Mouse (Mus musculus): ENCODE measurements at regions not wholly inside any gene's neighbourhood (a gene's known extent, or its start where the extent isn't known, plus 50 kb on each side); places are given as distances from the start of the nearest gene placed in this dataset.

- no peaks in the 10 kb centered on the region for H3K36me3 ChIP-seq (ENCODE audit: control insufficient read depth, insufficient read depth, low read length)
- H3K4me1 ChIP-seq (ENCODE audit: control insufficient read depth, insufficient read depth, low read length): no peaks in the 10 kb centered on the region
- no peak overlapping the region for H3K4me3 ChIP-seq (ENCODE audit: low read depth, low read length)
- 93% methylated on average over 3 of the region's 3 CpGs for whole genome bisulfite sequencing
- no peak for ATAC-seq (ENCODE audit: insufficient number of reproducible peaks, insufficient read depth, low FRiP score, low read depth)
- H3K4me2 ChIP-seq (replicated peaks; ENCODE audit: low read depth, low read length): no peak overlapping the region
- no peak overlapping the region for H3K9ac ChIP-seq (replicated peaks; ENCODE audit: low read depth, low read length)
- H3K27me3 ChIP-seq (ENCODE audit: control insufficient read depth, insufficient read depth, low read length): no peaks in the 10 kb centered on the region
- H3K9me3 ChIP-seq (ENCODE audit: control insufficient read depth, low read depth, low read length): no peaks in the 10 kb centered on the region
- no peak overlapping the region for H3K27ac ChIP-seq (ENCODE audit: low read length)
Measured at GRCm38 (mm10) chr8:115410191-115410590, 297.4 kb downstream of the Maf start.

- Histone ChIP-seq H3K36me3 (ENCODE audit: control insufficient read depth, insufficient read depth, low read length) (no peaks in the 10 kb centered on the region), H3K4me1 (ENCODE audit: control insufficient read depth, insufficient read depth, low read length) (no peaks in the 10 kb centered on the region), H3K27me3 (ENCODE audit: control insufficient read depth, insufficient read depth, low read length) (no peaks in the 10 kb centered on the region), H3K9ac (replicated peaks; ENCODE audit: low read depth, low read length) (no peak overlapping the region), H3K4me3 (ENCODE audit: low read depth, low read length) (no peak overlapping the region), H3K4me2 (replicated peaks; ENCODE audit: low read depth, low read length) (no peak overlapping the region), H3K27ac (ENCODE audit: low read length) (no peak overlapping the region), H3K9me3 (ENCODE audit: control insufficient read depth, low read depth, low read length) (no peaks in the 10 kb centered on the region)
- 93% methylated on average over 4 of the region's 4 CpGs for WGBS
- ATAC-seq (ENCODE audit: insufficient number of reproducible peaks, insufficient read depth, low FRiP score, low read depth): no peak
Measured at GRCm38 (mm10) chr8:115407535-115407934, 300.1 kb downstream of the Maf start.

GRCm38 (mm10) chr8:115403601-115404000 lies 304.0 kb downstream of the Maf start:
- Histone ChIP-seq H3K4me2 (replicated peaks; ENCODE audit: low read depth, low read length) (no peak overlapping the region), H3K9ac (replicated peaks; ENCODE audit: low read depth, low read length) (no peak overlapping the region), H3K9me3 (ENCODE audit: control insufficient read depth, low read depth, low read length) (no peaks in the 10 kb centered on the region), H3K4me1 (ENCODE audit: control insufficient read depth, insufficient read depth, low read length) (no peaks in the 10 kb centered on the region), H3K27me3 (ENCODE audit: control insufficient read depth, insufficient read depth, low read length) (no peaks in the 10 kb centered on the region), H3K4me3 (ENCODE audit: low read depth, low read length) (no peak overlapping the region), H3K36me3 (ENCODE audit: control insufficient read depth, insufficient read depth, low read length) (no peaks in the 10 kb centered on the region), H3K27ac (ENCODE audit: low read length) (no peak overlapping the region)
- ATAC-seq (ENCODE audit: insufficient number of reproducible peaks, insufficient read depth, low FRiP score, low read depth): no peak
- 68% methylated on average over 4 of the region's 4 CpGs for WGBS

DNA sequence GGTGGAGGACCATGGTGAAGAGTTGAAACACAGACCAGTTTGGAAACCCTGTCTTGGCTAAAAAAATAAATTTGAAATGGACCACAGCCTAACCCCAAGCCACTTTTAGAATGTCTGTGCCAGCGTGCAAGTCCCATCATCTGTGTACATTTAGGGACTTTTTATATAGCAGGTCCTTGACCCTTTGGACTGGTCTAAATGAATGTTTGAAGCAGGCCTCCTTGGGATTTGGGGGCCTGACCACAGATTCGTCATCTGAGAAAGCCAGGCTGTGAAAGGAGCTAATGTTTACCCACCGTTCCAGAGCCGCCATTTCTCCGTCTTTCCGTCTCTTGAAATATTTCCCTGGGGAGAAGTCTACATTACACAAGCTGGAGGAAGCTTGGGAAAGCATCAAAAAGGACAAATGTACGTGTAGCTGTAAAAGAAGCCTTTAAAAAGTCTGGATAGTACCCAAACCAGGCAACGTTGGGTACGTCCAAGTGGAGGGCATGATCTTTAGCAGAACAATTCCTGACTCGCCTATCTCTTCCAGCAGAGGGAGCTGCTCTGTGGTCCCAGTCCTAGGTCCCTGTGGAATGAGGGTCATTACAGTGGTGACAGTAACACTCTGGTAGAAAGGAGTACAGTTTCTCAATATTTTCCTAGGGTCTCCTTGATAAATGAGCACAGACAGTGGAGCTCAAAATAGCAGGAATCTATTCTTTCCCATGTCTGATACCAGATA lies 305.0 kb downstream of the Maf start:
- H3K36me3 ChIP-seq (ENCODE audit: control insufficient read depth, insufficient read depth, low read length): no peaks in the 10 kb centered on the region
- no peak overlapping the region for H3K27ac ChIP-seq (ENCODE audit: low read length)
- no peak overlapping the region for H3K4me3 ChIP-seq (ENCODE audit: low read depth, low read length)
- ATAC-seq (ENCODE audit: insufficient number of reproducible peaks, insufficient read depth, low FRiP score, low read depth): no peak
- 53% methylated on average over 10 of the region's 10 CpGs for WGBS
- H3K27me3 ChIP-seq (ENCODE audit: control insufficient read depth, insufficient read depth, low read length): no peaks in the 10 kb centered on the region
- no peaks in the 10 kb centered on the region for H3K4me1 ChIP-seq (ENCODE audit: control insufficient read depth, insufficient read depth, low read length)
- no peak overlapping the region for H3K9ac ChIP-seq (replicated peaks; ENCODE audit: low read depth, low read length)
- H3K9me3 ChIP-seq (ENCODE audit: control insufficient read depth, low read depth, low read length): no peaks in the 10 kb centered on the region
- no peak overlapping the region for H3K4me2 ChIP-seq (replicated peaks; ENCODE audit: low read depth, low read length)

Measured in stomach, embryonic 14.5 days (tissue).